Mouse (Mus musculus): ENCODE measurements around the gene Kcnt1. TPM values are rescaled to one million over a fixed set of nuclear protein-coding genes. Genes with fewer than 3 reads are reported as not detected.

The Kcnt1 gene
- not detected in 2 replicates for polyA plus RNA-seq (2012; ENCODE audit: low replicate concordance)

GRCm38 (mm10) chr2:25863337-25864131, at the start of gene Kcnt1:
Gene Kcnt1, plus strand, starts transcription at chr2:25863734.

GRCm38 (mm10) chr2:25815748-25816147, 47.8 kb upstream of the Kcnt1 start, which contains the start of gene Glt6d1:
Gene Glt6d1, minus strand, starts transcription at chr2:25815848.

GRCm38 (mm10) chr2:25822806-25823205, 40.7 kb upstream of the Kcnt1 start, which contains the start of gene Lcn9:
Gene Lcn9, plus strand, starts transcription at chr2:25823153.

GRCm38 (mm10) chr2:25847226-25847625, 16.3 kb upstream of the Kcnt1 start, which contains the start of gene Sohlh1:
Gene Sohlh1, minus strand, starts transcription at chr2:25847248.

Other genes starting within 250 kb of the Kcnt1 start
- not detected in 2 replicates for gene Ccdc183, start 246.1 kb upstream of the Kcnt1 start, polyA plus RNA-seq (2012; ENCODE audit: low replicate concordance)
- 10.0 and 19.9 TPM in 2 replicates for gene Tmem141, start 241.7 kb upstream of the Kcnt1 start, polyA plus RNA-seq (2012; ENCODE audit: low replicate concordance)
- 145 and 166 TPM in 2 replicates for gene Fcna, start 235.7 kb upstream of the Kcnt1 start, polyA plus RNA-seq (2012; ENCODE audit: low replicate concordance)
- gene Lcn8, start 210.6 kb upstream of the Kcnt1 start, polyA plus RNA-seq (2012; ENCODE audit: low replicate concordance) = not detected in 2 replicates
- not detected in 2 replicates for gene Lcn5, start 205.8 kb upstream of the Kcnt1 start, polyA plus RNA-seq (2012; ENCODE audit: low replicate concordance)
- not detected in 2 replicates for gene Lcn6, start 186.9 kb upstream of the Kcnt1 start, polyA plus RNA-seq (2012; ENCODE audit: low replicate concordance)
- not detected in 2 replicates for gene Lcn10, start 181.0 kb upstream of the Kcnt1 start, polyA plus RNA-seq (2012; ENCODE audit: low replicate concordance)
- not detected in 2 replicates for gene Obp2a, start 163.7 kb upstream of the Kcnt1 start, polyA plus RNA-seq (2012; ENCODE audit: low replicate concordance)
- gene Bmyc, start 157.0 kb upstream of the Kcnt1 start, polyA plus RNA-seq (2012; ENCODE audit: low replicate concordance) = 189 and 405 TPM in 2 replicates
- gene Obp2b, start 126.7 kb upstream of the Kcnt1 start, polyA plus RNA-seq (2012; ENCODE audit: low replicate concordance) = not detected in 2 replicates
- not detected in 2 replicates for gene Lcn3, start 98.2 kb upstream of the Kcnt1 start, polyA plus RNA-seq (2012; ENCODE audit: low replicate concordance)
- not detected in 2 replicates for gene Lcn11, start 86.7 kb upstream of the Kcnt1 start, polyA plus RNA-seq (2012; ENCODE audit: low replicate concordance)
- gene Gm13539, start 81.5 kb upstream of the Kcnt1 start, polyA plus RNA-seq (2012; ENCODE audit: low replicate concordance) = not detected in 2 replicates
- not detected in 2 replicates for gene Glt6d1, start 47.9 kb upstream of the Kcnt1 start, polyA plus RNA-seq (2012; ENCODE audit: low replicate concordance)
- not detected in 2 replicates for gene Lcn9, start 40.6 kb upstream of the Kcnt1 start, polyA plus RNA-seq (2012; ENCODE audit: low replicate concordance)
- not detected in 2 replicates for gene Sohlh1, start 16.5 kb upstream of the Kcnt1 start, polyA plus RNA-seq (2012; ENCODE audit: low replicate concordance)
- 5.1 and 6.0 TPM in 2 replicates for gene Camsap1, start 119.5 kb downstream of the Kcnt1 start, polyA plus RNA-seq (2012; ENCODE audit: low replicate concordance)
- 50.6 and 120 TPM in 2 replicates for gene Ubac1, start 158.0 kb downstream of the Kcnt1 start, polyA plus RNA-seq (2012; ENCODE audit: low replicate concordance)